13 mouse cellular contexts compared by ENCODE assay signal in the genomic region with DNA sequence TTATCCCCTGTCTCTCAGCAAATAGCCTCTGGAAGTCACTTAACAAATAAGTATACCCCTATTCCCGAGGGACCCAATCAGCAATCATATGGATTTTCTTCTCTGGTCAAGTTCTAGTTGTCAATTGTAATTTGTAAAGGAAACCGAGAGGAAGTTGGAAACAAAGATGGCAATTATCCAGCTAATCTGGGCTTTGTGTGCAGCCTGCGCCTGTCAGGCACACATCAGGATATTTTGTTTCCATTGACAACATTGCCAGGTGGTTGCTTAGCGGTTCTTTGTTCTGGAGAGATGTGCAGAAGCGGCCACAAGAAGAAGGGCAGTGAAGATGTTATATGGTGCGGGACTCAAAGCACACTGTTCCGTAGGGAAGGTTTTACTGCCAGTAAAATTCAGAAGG.
DNase-seq lines count a peak whose midpoint lies in the region; ATAC-seq and TF ChIP-seq lines count a peak whose summit lies in the region.
"Had no signal": no experiment of that assay in that cellular context is flagged by ENCODE, and none has a peak within 500 bp of the region (broad histone marks: within the 10 kb centered on the region; RNA-seq: fewer than 3 reads in every experiment).

No protein-coding gene starts in this region.

- H3K4me1 ChIP-seq in forebrain, embryonic 16.5 days (replicated peaks; ENCODE audit: control insufficient read depth, insufficient read depth, low read length), result peaks cover 7% of the 10 kb centered on the region
- no peaks in the 10 kb centered on the region for H3K4me1 ChIP-seq in forebrain, embryonic 11.5 days (replicated peaks; ENCODE audit: control insufficient read depth, insufficient read depth, low read length)
- no peaks in the 10 kb centered on the region for H3K4me1 ChIP-seq in kidney, postnatal 0 days (replicated peaks; ENCODE audit: insufficient read depth, low read length)
- H3K4me1 ChIP-seq in hindbrain, embryonic 11.5 days (replicated peaks; ENCODE audit: control insufficient read depth, insufficient read depth, low read length), result no peaks in the 10 kb centered on the region
- peaks cover 16% of the 10 kb centered on the region for H3K4me1 ChIP-seq in midbrain, embryonic 15.5 days
- no peaks in the 10 kb centered on the region for H3K4me1 ChIP-seq in liver, postnatal 0 days (ENCODE audit: insufficient read depth)

- no peak overlapping the region for H3K9ac ChIP-seq in forebrain, embryonic 16.5 days (replicated peaks; ENCODE audit: low read depth, low read length)
- H3K9ac ChIP-seq in forebrain, embryonic 11.5 days (ENCODE audit: low read length), result no peak overlapping the region
- no peak overlapping the region for H3K9ac ChIP-seq in kidney, postnatal 0 days (ENCODE audit: low read depth, low read length)
- no peak overlapping the region for H3K9ac ChIP-seq in hindbrain, embryonic 11.5 days (ENCODE audit: low read depth, low read length)
- H3K9ac ChIP-seq in midbrain, embryonic 15.5 days, result no peak overlapping the region
- H3K9ac ChIP-seq in liver, postnatal 0 days (replicated peaks), result no peak overlapping the region

- ATAC-seq in forebrain, embryonic 16.5 days, result 0 out of 2 replicates have a peak, but pooled peaks have one; percentile 15
- ATAC-seq in forebrain, embryonic 11.5 days (replicated peaks; ENCODE audit: low FRiP score), result no peak
- ATAC-seq in kidney, postnatal 0 days (replicated peaks; ENCODE audit: low FRiP score, low read depth), result no peak
- ATAC-seq in hindbrain, embryonic 11.5 days (ENCODE audit: low FRiP score), result 0 out of 2 replicates have a peak, but pooled peaks have one; percentile 30
- no peak for ATAC-seq in midbrain, embryonic 15.5 days (replicated peaks)
- ATAC-seq in liver, postnatal 0 days, result no peak

- H3K4me2 ChIP-seq in forebrain, embryonic 16.5 days (ENCODE audit: low read length), result no peak overlapping the region
- H3K4me2 ChIP-seq in forebrain, embryonic 11.5 days (ENCODE audit: low read depth, low read length, severe bottlenecking), result no peak overlapping the region
- no peak overlapping the region for H3K4me2 ChIP-seq in kidney, postnatal 0 days (ENCODE audit: low read length)
- no peak overlapping the region for H3K4me2 ChIP-seq in hindbrain, embryonic 11.5 days (replicated peaks; ENCODE audit: low read depth, low read length)
- peak overlapping the region; percentile 20; the same call in 1 of the 2 replicates for H3K4me2 ChIP-seq in midbrain, embryonic 15.5 days
- no peak overlapping the region for H3K4me2 ChIP-seq in liver, postnatal 0 days (ENCODE audit: low read depth, low read length)

- TF ChIP-seq EP300 in liver, postnatal 0 days (IDR thresholded peaks at IDR 0.05; ENCODE audit: low read depth), result no peak

- no peaks in the 10 kb centered on the region for H3K36me3 ChIP-seq in forebrain, embryonic 16.5 days (ENCODE audit: control insufficient read depth, insufficient read depth)
- H3K36me3 ChIP-seq in forebrain, embryonic 11.5 days (ENCODE audit: control insufficient read depth, insufficient read depth, low read length), result no peaks in the 10 kb centered on the region
- no peaks in the 10 kb centered on the region for H3K36me3 ChIP-seq in kidney, postnatal 0 days (ENCODE audit: insufficient read depth, low read length)
- H3K36me3 ChIP-seq in hindbrain, embryonic 11.5 days (ENCODE audit: control insufficient read depth, insufficient read depth, low read length), result no peaks in the 10 kb centered on the region
- no peaks in the 10 kb centered on the region for H3K36me3 ChIP-seq in midbrain, embryonic 15.5 days (replicated peaks)
- H3K36me3 ChIP-seq in liver, postnatal 0 days (replicated peaks; ENCODE audit: insufficient read depth, low read length), result no peaks in the 10 kb centered on the region

- H3K27me3 ChIP-seq in forebrain, embryonic 16.5 days (replicated peaks; ENCODE audit: control insufficient read depth, insufficient read depth, low read length), result no peaks in the 10 kb centered on the region
- H3K27me3 ChIP-seq in forebrain, embryonic 11.5 days (ENCODE audit: control insufficient read depth, insufficient read depth, low read length), result no peaks in the 10 kb centered on the region
- H3K27me3 ChIP-seq in kidney, postnatal 0 days (ENCODE audit: insufficient read depth, low read length), result no peaks in the 10 kb centered on the region
- no peaks in the 10 kb centered on the region for H3K27me3 ChIP-seq in hindbrain, embryonic 11.5 days (ENCODE audit: control insufficient read depth, insufficient read depth, low read length)
- H3K27me3 ChIP-seq in midbrain, embryonic 15.5 days (replicated peaks), result no peaks in the 10 kb centered on the region
- H3K27me3 ChIP-seq in liver, postnatal 0 days (ENCODE audit: insufficient read depth, low read length), result no peaks in the 10 kb centered on the region

- TF ChIP-seq CTCF in kidney, postnatal 0 days (IDR thresholded peaks at IDR 0.05; ENCODE audit: low read depth), result no peak
- TF ChIP-seq CTCF in liver, postnatal 0 days (IDR thresholded peaks at IDR 0.05; ENCODE audit: low read depth), result no peak

- 43% methylated on average over 7 of the region's 7 CpGs for WGBS in forebrain, embryonic 16.5 days
- 59% methylated on average over 7 of the region's 7 CpGs for WGBS in forebrain, embryonic 11.5 days
- WGBS in kidney, postnatal 0 days, result 76% methylated on average over 7 of the region's 7 CpGs
- 68% methylated on average over 7 of the region's 7 CpGs for WGBS in hindbrain, embryonic 11.5 days
- 27% methylated on average over 7 of the region's 7 CpGs for WGBS in midbrain, embryonic 15.5 days
- 70% methylated on average over 7 of the region's 7 CpGs for WGBS in liver, postnatal 0 days (ENCODE audit: insufficient replicate concordance)

- DNase-seq in forebrain, embryonic 11.5 days (ENCODE audit: low spot score), result no peak
- peak; percentile 16 for DNase-seq in kidney, postnatal 0 days (ENCODE audit: low spot score)
- DNase-seq in kidney, adult 8-10 months, result no peak
- peak; percentile 39 for DNase-seq in hindbrain, embryonic 11.5 days (ENCODE audit: low spot score)
- DNase-seq in cerebellum, adult 9-11 months, result no peak
- DNase-seq in liver, postnatal 0 days, result no peak
- DNase-seq: kidney, adult 9 months; liver; right cerebral cortex, adult 18-20 months; thymus, postnatal 25 days had no signal

- no peak overlapping the region for H3K4me3 ChIP-seq in forebrain, embryonic 16.5 days (replicated peaks; ENCODE audit: low read length)
- no peak overlapping the region for H3K4me3 ChIP-seq in forebrain, embryonic 11.5 days (ENCODE audit: low read depth, low read length)
- no peak overlapping the region for H3K4me3 ChIP-seq in kidney, postnatal 0 days (replicated peaks; ENCODE audit: low read depth, low read length)
- H3K4me3 ChIP-seq in hindbrain, embryonic 11.5 days (ENCODE audit: low read depth, low read length), result no peak overlapping the region
- H3K4me3 ChIP-seq in midbrain, embryonic 15.5 days, result no peak overlapping the region
- H3K4me3 ChIP-seq in liver, postnatal 0 days (ENCODE audit: low read depth, low read length), result no peak overlapping the region
- H3K4me3 ChIP-seq: left cerebral cortex, adult 2 months had no signal

- no peak overlapping the region for H3K27ac ChIP-seq in forebrain, embryonic 16.5 days (ENCODE audit: low read length)
- H3K27ac ChIP-seq in forebrain, embryonic 11.5 days (ENCODE audit: low read depth, low read length), result no peak overlapping the region
- H3K27ac ChIP-seq in kidney, postnatal 0 days, result no peak overlapping the region
- H3K27ac ChIP-seq in hindbrain, embryonic 11.5 days (ENCODE audit: low read depth, low read length), result no peak overlapping the region
- H3K27ac ChIP-seq in midbrain, embryonic 15.5 days, result peak overlapping the region; percentile 44; the same call in 1 of the 2 replicates
- H3K27ac ChIP-seq in liver, postnatal 0 days (ENCODE audit: low read depth), result no peak overlapping the region
- H3K27ac ChIP-seq: left cerebral cortex, adult 2 months had no signal

- H3K9me3 ChIP-seq in forebrain, embryonic 16.5 days (ENCODE audit: control insufficient read depth, low read length), result no peaks in the 10 kb centered on the region
- no peaks in the 10 kb centered on the region for H3K9me3 ChIP-seq in forebrain, embryonic 11.5 days (ENCODE audit: control insufficient read depth, low read length)
- no peaks in the 10 kb centered on the region for H3K9me3 ChIP-seq in kidney, postnatal 0 days (replicated peaks; ENCODE audit: low read length)
- no peaks in the 10 kb centered on the region for H3K9me3 ChIP-seq in hindbrain, embryonic 11.5 days (ENCODE audit: control insufficient read depth, low read length)
- no peaks in the 10 kb centered on the region for H3K9me3 ChIP-seq in midbrain, embryonic 15.5 days
- no peaks in the 10 kb centered on the region for H3K9me3 ChIP-seq in liver, postnatal 0 days (ENCODE audit: low read length)

Comparison
In these comparisons a context has a peak if more than half of its experiments do, and no peak if none do; other contexts are left out.
1. ATAC-seq: peak in forebrain, embryonic 16.5 days (single experiment) and hindbrain, embryonic 11.5 days (single experiment); none in forebrain, embryonic 11.5 days (single experiment), kidney, postnatal 0 days (single experiment), midbrain, embryonic 15.5 days (single experiment) and liver, postnatal 0 days (single experiment).
2. DNase-seq: peak in kidney, postnatal 0 days (single experiment) and hindbrain, embryonic 11.5 days (single experiment); none in forebrain, embryonic 11.5 days (single experiment), kidney, adult 8-10 months (0 of 2), cerebellum, adult 9-11 months (single experiment) and liver, postnatal 0 days (single experiment).